Mouse (Mus musculus): Measurements from ENCODE around the gene Ppt2. TPM values are rescaled to one million over a fixed set of nuclear protein-coding genes. Genes with fewer than 3 reads are reported as not detected.

Gene Ppt2
- polyA plus RNA-seq, 1 experiment: 22.0 TPM

- peaks cover 20% of the 10 kb centered on the region for H3K36me3 ChIP-seq (ENCODE audit: control insufficient read depth, insufficient read depth, low read length)
- no peaks in the 10 kb centered on the region for H3K27me3 ChIP-seq (ENCODE audit: control insufficient read depth, insufficient read depth, low read length)
- WGBS: 4% methylated on average over 31 of the region's 32 CpGs
- TF ChIP-seq POLR2A (IDR thresholded peaks at IDR 0.05; ENCODE audit: low read depth, low read length): no peak
- TF ChIP-seq CTCF (IDR thresholded peaks at IDR 0.05; ENCODE audit: extremely low read depth, insufficient read length, insufficient replicate concordance, low read depth, low read length): no peak
- peaks cover 18% of the 10 kb centered on the region for H3K4me1 ChIP-seq (ENCODE audit: control insufficient read depth, insufficient read depth, insufficient read length, low read length)
- H3K27ac ChIP-seq (ENCODE audit: insufficient read depth, low read depth, low read length): peak overlapping the region; percentile 66
- peak overlapping the region; percentile 96 for H3K4me3 ChIP-seq (ENCODE audit: low read depth, low read length)
Measured at GRCm38 (mm10) chr17:34592581-34593549, 35.4 kb downstream of the Ppt2 start.

- WGBS: 2% methylated on average over 28 of the region's 35 CpGs
- H3K27ac ChIP-seq (ENCODE audit: insufficient read depth, low read depth, low read length): peak overlapping the region; percentile 48
- peaks cover 18% of the 10 kb centered on the region for H3K4me1 ChIP-seq (ENCODE audit: control insufficient read depth, insufficient read depth, insufficient read length, low read length)
Measured at GRCm38 (mm10) chr17:34591994-34592375, 36.3 kb downstream of the Ppt2 start.

GRCm38 (mm10) chr17:34591029-34591993, 37.0 kb downstream of the Ppt2 start, which contains the start of gene Pbx2:
Gene Pbx2 (plus strand): TSS chr17:34591266.
- H3K4me1 ChIP-seq (ENCODE audit: control insufficient read depth, insufficient read depth, insufficient read length, low read length): peaks cover 22% of the 10 kb centered on the region
- no peaks in the 10 kb centered on the region for H3K27me3 ChIP-seq (ENCODE audit: control insufficient read depth, insufficient read depth, low read length)
- H3K36me3 ChIP-seq (ENCODE audit: control insufficient read depth, insufficient read depth, low read length): peaks cover 20% of the 10 kb centered on the region
- H3K4me3 ChIP-seq (ENCODE audit: low read depth, low read length): peak within 1 kb of the TSS; percentile 96
- peak within 1 kb of the TSS; percentile 80 for H3K27ac ChIP-seq (ENCODE audit: insufficient read depth, low read depth, low read length)
- TF ChIP-seq POLR2A (IDR thresholded peaks at IDR 0.05; ENCODE audit: low read depth, low read length) (no peak; the same call in 1 of the 2 replicates), CTCF (IDR thresholded peaks at IDR 0.05; ENCODE audit: extremely low read depth, insufficient read length, insufficient replicate concordance, low read depth, low read length) (no peak)
- 13% methylated on average over 21 of the region's 21 CpGs for WGBS

More at GRCm38 (mm10) chr17:34591994-34592375, 36.3 kb downstream of the Ppt2 start:
- TF ChIP-seq CTCF (IDR thresholded peaks at IDR 0.05; ENCODE audit: extremely low read depth, insufficient read length, insufficient replicate concordance, low read depth, low read length): no peak
- TF ChIP-seq POLR2A (IDR thresholded peaks at IDR 0.05; ENCODE audit: low read depth, low read length): peak; percentile 77; the same call in 1 of the 2 replicates
- peak overlapping the region; percentile 96 for H3K4me3 ChIP-seq (ENCODE audit: low read depth, low read length)
- H3K36me3 ChIP-seq (ENCODE audit: control insufficient read depth, insufficient read depth, low read length): peaks cover 20% of the 10 kb centered on the region
- H3K27me3 ChIP-seq (ENCODE audit: control insufficient read depth, insufficient read depth, low read length): no peaks in the 10 kb centered on the region

GRCm38 (mm10) chr17:34590154-34590987, 37.9 kb downstream of the Ppt2 start:
- H3K4me1 ChIP-seq (ENCODE audit: control insufficient read depth, insufficient read depth, insufficient read length, low read length): peaks cover 22% of the 10 kb centered on the region

GRCm38 (mm10) chr17:34589681-34590101, 38.6 kb downstream of the Ppt2 start, which contains the start of gene Gpsm3:
Gene Gpsm3 (plus strand): TSS chr17:34589806.
- peak within 1 kb of the TSS; percentile 81 for H3K27ac ChIP-seq (ENCODE audit: insufficient read depth, low read depth, low read length)
- no peak for TF ChIP-seq CTCF (IDR thresholded peaks at IDR 0.05; ENCODE audit: extremely low read depth, insufficient read length, insufficient replicate concordance, low read depth, low read length)
- peak; percentile 13; the same call in 1 of the 2 replicates for TF ChIP-seq POLR2A (IDR thresholded peaks at IDR 0.05; ENCODE audit: low read depth, low read length)
- 29% methylated on average over 7 of the region's 7 CpGs for WGBS

More at GRCm38 (mm10) chr17:34590154-34590987, 37.9 kb downstream of the Ppt2 start:
- no peak for TF ChIP-seq CTCF (IDR thresholded peaks at IDR 0.05; ENCODE audit: extremely low read depth, insufficient read length, insufficient replicate concordance, low read depth, low read length)
- TF ChIP-seq POLR2A (IDR thresholded peaks at IDR 0.05; ENCODE audit: low read depth, low read length): no peak
- H3K4me3 ChIP-seq (ENCODE audit: low read depth, low read length): peak overlapping the region; percentile 62
- no peaks in the 10 kb centered on the region for H3K27me3 ChIP-seq (ENCODE audit: control insufficient read depth, insufficient read depth, low read length)
- 73% methylated on average over 15 of the region's 15 CpGs for WGBS
- peak overlapping the region; percentile 80 for H3K27ac ChIP-seq (ENCODE audit: insufficient read depth, low read depth, low read length)
- H3K36me3 ChIP-seq (ENCODE audit: control insufficient read depth, insufficient read depth, low read length): peaks cover 12% of the 10 kb centered on the region

GRCm38 (mm10) chr17:34589206-34589605, 39.1 kb downstream of the Ppt2 start:
- Histone ChIP-seq H3K4me3 (ENCODE audit: low read depth, low read length) (peak overlapping the region; percentile 62), H3K27me3 (ENCODE audit: control insufficient read depth, insufficient read depth, low read length) (no peaks in the 10 kb centered on the region), H3K4me1 (ENCODE audit: control insufficient read depth, insufficient read depth, insufficient read length, low read length) (peaks cover 22% of the 10 kb centered on the region), H3K27ac (ENCODE audit: insufficient read depth, low read depth, low read length) (peak overlapping the region; percentile 68), H3K36me3 (ENCODE audit: control insufficient read depth, insufficient read depth, low read length) (0 out of 2 replicates have a peak, but pooled peaks cover 2% of the 10 kb centered on the region)
- 62% methylated on average over 7 of the region's 7 CpGs for WGBS
- TF ChIP-seq CTCF (IDR thresholded peaks at IDR 0.05; ENCODE audit: extremely low read depth, insufficient read length, insufficient replicate concordance, low read depth, low read length) (no peak), POLR2A (IDR thresholded peaks at IDR 0.05; ENCODE audit: low read depth, low read length) (no peak)

More at GRCm38 (mm10) chr17:34589681-34590101, 38.6 kb downstream of the Ppt2 start, which contains the start of gene Gpsm3:
- Histone ChIP-seq H3K36me3 (ENCODE audit: control insufficient read depth, insufficient read depth, low read length) (peaks cover 7% of the 10 kb centered on the region), H3K27me3 (ENCODE audit: control insufficient read depth, insufficient read depth, low read length) (no peaks in the 10 kb centered on the region), H3K4me3 (ENCODE audit: low read depth, low read length) (peak within 1 kb of the TSS; percentile 62), H3K4me1 (ENCODE audit: control insufficient read depth, insufficient read depth, insufficient read length, low read length) (peaks cover 22% of the 10 kb centered on the region)
